Mouse (Mus musculus) c-Kit-positive CD71-positive TER-119-negative erythroid progenitor cells, embryonic 14.5 days (primary cell): ENCODE results near the gene Lrch1.

ENCODE experiments used
- DNase-seq: peaks from one replicate; pipeline ENCODE4 v3.0.0-alpha.2; 2013; ENCODE audit warnings: low read depth

Gene Lrch1

GRCm38 (mm10) chr14:74852965-74853758, 94.5 kb downstream of the Lrch1 start:
- no peak for DNase-seq

GRCm38 (mm10) chr14:74851866-74852265, 95.8 kb downstream of the Lrch1 start:
- no peak for DNase-seq

- DNase-seq = no peak
These were observed 98.7 kb downstream of the Lrch1 start for GRCm38 (mm10) chr14:74849020-74849419.

GRCm38 (mm10) chr14:74848224-74848623, 99.5 kb downstream of the Lrch1 start:
- no peak for DNase-seq

- no peak for DNase-seq
These were observed 100.2 kb downstream of the Lrch1 start for GRCm38 (mm10) chr14:74847311-74848133.

- DNase-seq = no peak
These were observed 101.0 kb downstream of the Lrch1 start for GRCm38 (mm10) chr14:74846668-74847067.

- no peak for DNase-seq
These were observed 101.9 kb downstream of the Lrch1 start for GRCm38 (mm10) chr14:74845661-74846274.

- DNase-seq = no peak
These were observed 106.0 kb downstream of the Lrch1 start for GRCm38 (mm10) chr14:74841708-74842107.

GRCm38 (mm10) chr14:74841297-74841696, 106.4 kb downstream of the Lrch1 start:
- no peak for DNase-seq

GRCm38 (mm10) chr14:74840820-74841219, 106.9 kb downstream of the Lrch1 start:
- DNase-seq = no peak

- no peak for DNase-seq
These were observed 107.3 kb downstream of the Lrch1 start for GRCm38 (mm10) chr14:74840328-74840727.

- DNase-seq = no peak
These were observed 108.9 kb downstream of the Lrch1 start for GRCm38 (mm10) chr14:74838816-74839215.

GRCm38 (mm10) chr14:74835010-74835409, 112.7 kb downstream of the Lrch1 start:
- DNase-seq = no peak

GRCm38 (mm10) chr14:74834215-74834614, 113.5 kb downstream of the Lrch1 start:
- DNase-seq = no peak

- no peak for DNase-seq
These were observed 116.0 kb downstream of the Lrch1 start for GRCm38 (mm10) chr14:74831653-74832052.

- no peak for DNase-seq
These were observed 116.6 kb downstream of the Lrch1 start for GRCm38 (mm10) chr14:74831050-74831449.

- DNase-seq = no peak
These were observed 117.1 kb downstream of the Lrch1 start for GRCm38 (mm10) chr14:74830591-74830990.

- no peak for DNase-seq
These were observed 124.7 kb downstream of the Lrch1 start for GRCm38 (mm10) chr14:74822757-74823680.

- DNase-seq = no peak
These were observed 125.6 kb downstream of the Lrch1 start for GRCm38 (mm10) chr14:74822048-74822447.

- DNase-seq = peak; percentile 53
These were observed 127.4 kb downstream of the Lrch1 start for GRCm38 (mm10) chr14:74820180-74820813.

- no peak for DNase-seq
These were observed 131.0 kb downstream of the Lrch1 start for GRCm38 (mm10) chr14:74816705-74817104.
